Mouse (Mus musculus) layer of hippocampus, adult 18-20 months (tissue): ENCODE results near the gene Olfr693. TPM values are rescaled to one million over a fixed set of nuclear protein-coding genes. Genes with fewer than 3 reads are reported as not detected.
"Not testable (repeated sequence)": the region's sequence is repeated elsewhere in the genome, so short reads cannot be mapped to it uniquely, and the experiment has no call there.

Source experiments
- DNase-seq, 2 experiments: peaks; one replicate each; pipeline ENCODE4 v3.0.0; 2022; ENCODE audit warnings: low spot score in 2 of 2
- long read RNA-seq: library from polyadenylated mRNA; stranded (forward); transcript quantifications from one replicate; pipeline ENCODE4 v2.0.0, GENCODE M21; 2021
- total RNA-seq, 2 experiments: library from RNA; stranded (reverse); gene quantifications; 2 replicates each; pipeline ENCODE4 v1.2.3; 2021

Olfr693 gene
- total RNA-seq, result not detected
- long read RNA-seq, result 0 reads

DNA sequence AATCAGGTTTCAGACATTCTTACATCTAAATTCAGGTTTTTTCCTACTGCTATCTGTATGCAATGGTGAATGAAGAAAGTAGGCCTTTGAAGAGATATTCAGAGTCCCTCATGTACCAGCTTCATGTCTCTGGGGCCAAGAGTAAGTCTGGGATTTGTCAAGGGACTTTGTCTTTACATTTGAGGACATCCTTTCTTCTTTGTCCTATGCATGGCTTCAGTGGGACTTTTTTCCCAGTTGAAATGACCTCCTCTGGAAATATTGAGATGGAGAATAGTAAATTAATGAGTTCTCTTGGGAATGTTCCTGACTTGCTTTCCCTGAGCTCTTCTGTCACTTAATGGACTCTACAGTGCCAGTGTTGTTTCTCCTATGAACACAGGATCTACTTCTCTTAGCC is at the start of gene Olfr693:
Olfr693 (minus strand) TSS at position 101 of the 400 bp plus-strand sequence.
- DNase-seq, result no peak

DNA sequence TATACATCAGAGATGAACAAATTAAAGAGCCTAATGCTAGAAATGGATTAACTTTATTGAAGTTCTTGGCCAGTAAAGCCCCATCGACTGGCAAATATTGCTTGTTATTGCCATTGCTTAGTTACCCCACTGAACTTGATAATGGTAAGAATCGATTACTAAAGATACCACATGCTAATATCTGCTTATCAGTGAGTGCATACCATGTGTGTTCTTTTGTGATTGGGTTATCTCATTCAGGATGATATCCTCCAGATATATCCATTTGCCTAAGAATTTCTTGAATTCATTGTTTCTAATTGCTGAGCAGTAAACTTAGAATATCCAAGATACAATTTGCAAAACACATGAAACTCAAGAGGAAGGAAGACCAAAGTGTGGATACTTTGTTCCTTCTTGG is 45.3 kb upstream of the Olfr693 start:
- not testable (repeated sequence) for DNase-seq

DNA sequence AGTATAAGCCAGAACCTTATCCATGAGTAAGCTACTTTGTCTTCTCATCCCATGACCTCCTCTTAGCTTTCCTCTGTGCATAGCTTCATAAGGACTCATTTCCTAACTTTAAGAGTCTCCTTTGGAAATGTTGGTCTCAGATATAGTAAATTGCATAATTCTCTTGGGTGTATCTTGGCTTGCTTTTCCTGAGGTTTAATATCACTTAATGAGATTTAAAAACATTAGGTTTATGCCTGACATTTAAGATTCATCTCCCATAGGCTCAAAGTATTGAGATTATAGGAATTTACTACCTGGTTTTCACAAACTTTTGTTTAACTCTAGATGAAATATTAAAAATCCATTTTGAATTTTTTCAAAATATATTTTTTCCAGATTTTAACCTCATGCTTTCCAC is 35.9 kb upstream of the Olfr693 start, which contains the start of gene Olfr695:
Olfr695 (minus strand) TSS at position 101 of the 400 bp plus-strand sequence.
- no peak for DNase-seq

DNA sequence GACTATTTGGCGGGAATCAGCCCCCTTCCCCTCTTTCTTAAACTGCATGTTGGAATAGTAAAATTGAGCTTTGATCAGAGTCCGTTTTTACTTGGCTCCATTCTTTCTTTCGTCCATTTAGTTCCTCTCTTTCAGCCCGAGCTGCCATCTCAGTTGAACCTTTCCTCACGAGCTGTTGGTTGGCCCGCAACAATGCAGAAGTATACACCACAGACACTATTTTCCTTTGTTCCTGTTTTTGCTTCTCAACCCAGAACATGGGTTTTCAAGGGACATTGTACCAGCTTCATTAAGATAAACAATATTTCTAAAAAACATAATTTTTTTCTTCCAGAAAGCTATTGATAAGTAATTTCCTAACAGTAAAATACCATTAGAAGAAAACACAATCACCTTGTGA is 31.1 kb upstream of the Olfr693 start:
- no peak for DNase-seq

DNA sequence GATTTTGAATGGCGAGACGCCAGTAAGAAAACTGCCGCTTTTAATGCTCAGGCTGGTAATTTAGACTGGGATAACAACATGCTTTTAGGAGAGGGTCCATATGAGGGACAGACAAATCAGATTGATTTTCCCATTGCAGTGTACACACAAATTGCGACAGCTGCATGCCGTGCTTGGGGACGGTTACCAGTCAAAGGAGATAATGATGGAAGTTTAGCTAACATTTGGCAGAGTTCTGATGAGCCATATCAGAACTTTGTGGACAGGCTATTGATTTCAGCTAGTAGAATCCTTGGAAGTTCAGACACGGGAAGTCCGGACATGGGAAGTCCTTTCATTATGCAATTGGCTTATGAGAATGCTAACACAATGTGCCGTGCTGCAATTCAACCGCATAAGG is 27.3 kb upstream of the Olfr693 start:
- DNase-seq, result not testable (repeated sequence)

DNA sequence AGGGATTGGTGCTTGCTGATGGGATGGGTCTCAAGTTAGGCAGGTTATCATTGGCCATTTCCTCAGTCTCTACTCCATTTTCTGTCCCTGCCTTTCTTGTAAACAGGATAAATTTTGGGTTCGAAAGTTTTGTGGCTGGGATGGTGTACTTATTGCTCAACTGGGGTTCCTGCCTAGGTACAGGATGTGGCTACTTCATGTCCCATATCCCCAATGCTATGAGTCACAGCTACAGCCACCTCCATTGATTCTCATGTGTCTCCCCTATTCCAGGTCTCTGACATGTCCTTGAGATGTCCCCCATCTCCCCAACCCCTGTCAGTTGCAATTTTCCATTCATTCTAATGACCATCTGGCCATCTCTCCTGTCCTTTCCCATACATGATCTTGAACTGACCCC is 16.5 kb upstream of the Olfr693 start:
- DNase-seq, result no peak

DNA sequence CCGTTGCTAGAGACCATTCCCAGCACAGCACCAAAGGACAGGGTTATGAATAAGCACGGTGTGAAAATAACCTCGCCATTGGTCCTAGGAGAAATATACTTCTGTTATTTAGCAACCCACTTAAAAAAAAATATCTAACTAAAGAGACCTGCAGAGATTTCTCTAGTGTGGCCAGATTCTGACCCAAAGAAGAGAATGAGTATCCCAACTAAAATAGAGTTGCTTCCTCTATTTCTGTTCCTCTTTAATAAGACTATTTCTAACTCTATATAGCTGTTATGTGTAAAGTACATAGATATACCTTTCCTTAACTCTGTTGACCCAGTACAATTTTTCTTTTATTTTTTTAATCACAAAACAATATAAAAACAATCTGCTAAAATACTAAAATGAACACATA is 12.6 kb upstream of the Olfr693 start:
- DNase-seq, result no peak

DNA sequence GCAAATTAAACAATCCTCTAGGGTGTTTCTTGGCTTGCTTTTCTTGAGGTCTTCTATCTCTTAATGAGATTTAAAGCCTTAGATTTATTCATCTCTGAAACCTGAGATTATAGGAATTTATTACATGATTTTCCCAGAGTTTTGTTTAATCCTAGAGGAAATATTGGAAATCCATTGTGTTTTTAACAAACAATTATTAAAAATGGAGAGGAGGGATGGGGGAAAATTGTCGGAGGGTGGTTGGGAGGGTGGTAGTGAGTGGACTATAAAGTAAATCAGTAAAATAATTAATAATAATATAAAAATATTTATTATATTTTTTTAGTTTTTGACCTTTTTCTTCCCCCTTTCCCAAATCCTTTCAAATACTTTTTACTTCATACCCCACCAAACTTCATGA is 11.3 kb upstream of the Olfr693 start, which contains the start of gene Olfr694:
Olfr694 (minus strand) TSS at position 101 of the 400 bp plus-strand sequence.
- no peak for DNase-seq

DNA sequence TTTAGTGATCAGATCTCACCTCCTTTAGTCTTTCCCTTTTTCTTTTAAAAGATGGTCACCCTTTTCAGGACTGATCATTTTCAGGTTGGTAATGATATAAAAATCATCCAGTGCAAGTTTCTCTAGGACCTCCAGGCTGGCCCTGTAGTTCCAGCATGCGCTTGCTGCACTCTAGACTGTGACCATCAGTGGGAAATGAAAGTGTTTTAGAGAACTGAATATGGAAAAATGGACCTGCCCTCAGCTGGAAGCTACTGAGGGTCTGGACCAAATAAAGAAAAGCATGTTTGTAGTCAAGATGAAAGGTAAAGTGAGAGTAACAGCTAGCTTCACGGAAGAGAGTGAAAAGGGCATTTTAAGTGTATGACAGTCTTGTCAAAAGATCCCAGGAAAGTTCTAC is 5.0 kb upstream of the Olfr693 start:
- no peak for DNase-seq

DNA sequence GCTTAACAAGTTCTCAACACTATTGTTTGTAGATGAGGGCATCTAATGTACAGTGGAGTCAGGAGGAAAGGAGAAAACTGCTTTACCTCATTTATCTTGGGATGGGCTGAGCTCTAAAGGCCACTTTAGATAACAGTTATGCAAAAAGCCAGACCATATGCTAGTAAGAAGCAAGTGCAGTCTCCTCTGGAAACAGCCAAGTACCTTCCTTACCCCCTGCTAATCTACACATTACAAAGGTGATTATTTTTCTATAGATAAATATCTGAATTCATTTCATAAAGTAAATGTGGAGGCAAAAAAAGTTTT is 28.1 kb downstream of the Olfr693 start:
- DNase-seq, result no peak

DNA sequence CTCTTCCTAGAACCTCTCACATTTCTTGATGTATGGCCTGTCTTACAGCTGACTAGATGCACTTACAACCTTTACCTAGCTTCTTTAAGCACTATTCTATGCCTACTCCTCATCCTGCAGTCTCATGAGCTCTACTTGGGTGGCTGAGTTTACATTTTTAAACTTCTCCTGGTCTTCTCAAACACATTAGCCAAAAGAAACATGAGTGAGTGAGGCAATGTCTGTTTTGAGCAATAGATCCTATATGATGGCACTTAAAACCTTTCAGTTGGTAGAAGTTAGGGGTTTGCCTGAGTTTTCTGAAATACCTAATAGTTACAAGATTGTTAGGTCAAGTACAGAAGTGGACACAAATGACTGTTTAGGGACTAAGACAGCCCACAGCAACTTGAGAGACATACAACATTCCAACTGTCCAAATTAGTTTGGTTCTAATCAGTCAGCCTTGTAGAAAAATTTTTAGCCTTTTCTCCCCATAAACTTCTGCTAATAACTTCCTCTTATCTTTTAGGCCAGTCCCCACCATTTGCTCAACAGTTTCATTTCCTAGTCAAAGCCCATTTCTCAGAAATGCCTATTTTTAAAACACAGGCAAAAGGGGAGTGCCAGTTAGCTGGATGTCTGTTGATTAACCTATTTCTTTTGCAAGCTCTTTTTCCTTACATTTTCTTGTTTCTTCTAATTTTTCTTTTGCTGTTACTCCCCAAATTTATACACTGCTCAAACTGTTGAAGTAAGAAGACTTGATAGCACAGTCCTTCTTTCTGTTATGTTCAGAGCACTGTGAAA is 28.6 kb downstream of the Olfr693 start:
- DNase-seq, result no peak

DNA sequence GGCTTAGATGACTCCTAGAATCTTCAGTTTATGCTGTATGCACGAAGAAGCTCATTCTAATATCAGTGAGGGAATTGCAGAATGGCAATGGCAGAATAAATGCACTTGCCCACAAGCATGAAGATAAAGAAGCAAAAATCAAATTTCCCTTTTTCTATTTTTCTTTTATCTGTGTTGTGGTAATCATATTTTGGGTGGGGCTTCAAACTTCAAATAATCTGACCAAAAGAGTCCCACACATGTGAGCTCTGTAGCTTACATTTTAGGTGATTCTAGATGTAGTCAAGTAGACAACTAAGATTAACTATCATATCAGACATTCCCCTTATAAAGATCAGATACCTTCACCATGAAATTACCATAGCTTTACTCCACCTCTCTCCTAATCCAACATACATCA is 30.6 kb downstream of the Olfr693 start:
- DNase-seq, result no peak

DNA sequence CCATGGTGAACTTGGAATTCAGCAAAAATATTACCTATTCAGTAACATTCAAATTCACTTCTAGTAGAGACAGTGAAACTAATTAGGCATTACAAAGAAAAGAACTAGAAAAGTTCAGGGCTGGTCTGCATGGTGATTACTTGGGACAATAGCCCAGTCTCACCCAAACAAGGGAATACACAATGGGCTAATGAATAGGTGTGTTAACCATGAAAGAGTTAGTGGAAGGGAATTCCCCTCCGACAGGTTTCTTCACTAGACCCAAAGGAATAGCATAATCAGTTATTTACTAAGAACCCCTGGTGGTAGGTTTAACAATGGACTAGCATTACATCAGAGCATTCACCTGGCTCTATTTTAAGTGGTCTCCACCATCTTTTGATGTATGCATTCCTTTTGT is 35.1 kb downstream of the Olfr693 start:
- no peak for DNase-seq

DNA sequence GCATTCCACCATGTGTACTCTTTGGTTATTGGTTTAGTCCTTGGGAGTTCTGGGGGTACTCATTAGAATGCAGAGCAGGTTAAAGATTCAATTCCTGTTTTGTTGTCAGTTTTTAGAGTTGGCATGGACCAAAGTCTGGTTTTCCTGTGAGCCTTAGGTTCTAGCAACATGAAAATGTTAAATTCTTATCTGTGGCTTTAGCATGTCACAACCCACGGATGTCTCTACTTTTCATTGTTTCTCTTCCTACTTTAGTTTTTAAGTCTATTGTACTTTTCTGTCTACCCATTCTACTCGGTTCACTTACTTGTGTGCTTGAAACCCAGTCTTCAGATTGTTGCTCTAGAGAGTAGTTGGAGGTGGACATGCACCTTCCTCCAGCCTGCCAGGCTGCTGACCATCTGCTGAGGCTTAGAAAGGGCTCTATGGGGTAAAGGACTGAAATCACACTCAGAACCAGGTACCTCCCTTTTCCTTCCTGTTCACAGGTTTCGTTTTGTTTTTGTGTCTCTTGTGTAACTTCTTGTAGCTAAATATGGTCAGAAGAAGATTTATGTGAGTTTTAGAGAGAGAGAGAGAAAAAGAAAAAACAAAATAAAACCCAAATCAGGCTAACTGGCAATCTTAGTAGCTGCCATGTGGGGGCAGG is 36.0 kb downstream of the Olfr693 start:
- no peak for DNase-seq

DNA sequence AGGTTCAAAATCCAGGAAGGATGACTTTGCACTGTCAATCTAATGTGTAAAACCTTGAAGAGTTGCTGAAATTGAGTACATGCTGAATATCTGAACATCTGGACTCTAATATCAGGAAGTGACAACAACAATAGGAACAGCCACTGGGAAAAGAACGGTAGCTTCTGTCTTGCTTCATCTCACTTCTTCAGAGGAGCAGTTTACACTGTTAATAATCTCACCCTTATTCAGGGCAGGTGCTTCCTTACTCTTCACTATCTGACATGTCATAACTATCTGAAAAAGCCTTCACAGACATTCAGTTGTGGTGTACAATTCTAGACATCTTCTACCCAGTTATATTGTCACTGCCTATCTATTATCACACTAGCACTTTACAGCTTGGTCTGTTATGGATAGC is 39.5 kb downstream of the Olfr693 start:
- DNase-seq, result no peak

DNA sequence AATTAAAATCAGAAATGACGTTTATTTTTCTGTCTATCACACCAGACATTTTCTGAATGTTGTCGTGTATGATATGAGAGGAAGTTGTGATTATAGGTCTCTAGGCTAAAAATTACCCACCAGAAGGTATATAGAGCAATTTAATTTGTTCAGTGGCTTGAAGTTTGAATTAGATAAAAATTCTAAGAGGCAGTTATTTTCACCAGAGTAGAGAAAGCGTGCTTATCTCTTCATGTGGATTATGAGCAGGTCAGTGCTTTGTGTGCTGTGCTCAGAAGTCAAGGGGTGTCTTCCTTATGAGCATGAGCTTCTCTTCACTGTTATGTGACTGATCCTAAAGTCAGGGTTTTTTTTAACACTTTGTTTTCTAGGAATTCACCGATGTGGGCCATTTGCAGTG is 44.8 kb downstream of the Olfr693 start:
- DNase-seq, result no peak

Other genes with a start within 250 kb of the Olfr693 start
- gene Olfr694, start 11.2 kb upstream of the Olfr693 start, total RNA-seq, result not detected
- not detected for gene Olfr695, start 35.8 kb upstream of the Olfr693 start, total RNA-seq
- gene Olfr697, start 61.9 kb upstream of the Olfr693 start, total RNA-seq, result not detected
- gene Olfr698, start 74.8 kb upstream of the Olfr693 start, total RNA-seq, result not detected
- gene Olfr699, start 112.6 kb upstream of the Olfr693 start, total RNA-seq, result not detected
- gene Olfr700, start 128.2 kb upstream of the Olfr693 start, total RNA-seq, result not detected
- gene Olfr701, start 133.5 kb upstream of the Olfr693 start, total RNA-seq, result not detected
- not detected for gene Olfr702, start 153.3 kb upstream of the Olfr693 start, total RNA-seq
- not detected for gene Olfr703, start 162.8 kb upstream of the Olfr693 start, total RNA-seq
- gene Olfr704, start 182.6 kb upstream of the Olfr693 start, total RNA-seq, result not detected
- gene Olfr705, start 196.3 kb upstream of the Olfr693 start, total RNA-seq, result not detected
- not detected for gene Olfr706, start 207.6 kb upstream of the Olfr693 start, total RNA-seq
- gene Olfr707, start 220.7 kb upstream of the Olfr693 start, total RNA-seq, result not detected
- gene Olfr1532-ps1, start 227.4 kb upstream of the Olfr693 start, total RNA-seq, result not detected